Mouse (Mus musculus): Measurements from ENCODE around the gene Atg9a. TPM values are rescaled to one million over a fixed set of nuclear protein-coding genes. Genes with fewer than 3 reads are reported as not detected.

Gene Atg9a
- total RNA-seq, 1 experiment: 17.2 TPM

GRCm38 (mm10) chr1:75227653-75228052, 35.7 kb upstream of the Atg9a start:
- TF ChIP-seq MAFK (IDR thresholded peaks at IDR 0.05; ENCODE audit: insufficient read depth, low read depth, low read length) (no peak), HCFC1 (IDR thresholded peaks at IDR 0.05; ENCODE audit: borderline replicate concordance, insufficient read depth, low read length) (no peak), ZC3H11A (IDR thresholded peaks at IDR 0.05; ENCODE audit: borderline replicate concordance, low read depth, low read length) (no peak), CHD2 (IDR thresholded peaks at IDR 0.05; ENCODE audit: low read depth, low read length) (no peak), ZNF384 (IDR thresholded peaks at IDR 0.05; ENCODE audit: low read depth, low read length) (peak; percentile 98)
- Histone ChIP-seq H3K4me1 (ENCODE audit: control insufficient read depth in 2 of 2, insufficient read depth in 2 of 2, low read length in 2 of 2, poor library complexity in 1 of 2) (peaks cover 2 to 27% of the 10 kb centered on the region in 2 experiments), H3K9ac (ENCODE audit: insufficient read depth, low read depth, low read length, poor library complexity, severe bottlenecking) (no peak overlapping the region), H3K4me3 (ENCODE audit: insufficient read depth in 1 of 2, low read depth in 1 of 2, low read length in 2 of 2, poor library complexity in 1 of 2, severe bottlenecking in 1 of 2) (no peak overlapping the region), H3K27ac (ENCODE audit: insufficient read depth, low read depth, low read length, poor library complexity, severe bottlenecking) (peak overlapping the region; percentile 55; the same call in 1 of the 2 replicates), H3K9me3 (ENCODE audit: control insufficient read depth, insufficient read depth, low read depth, low read length) (no peaks in the 10 kb centered on the region), H3K36me3 (ENCODE audit: control insufficient read depth, insufficient read depth, low read length, poor library complexity, severe bottlenecking) (no peaks in the 10 kb centered on the region)
- DNase-seq (ENCODE audit: low read depth, low spot score): no peak
- in situ Hi-C loops (cut with MboI; ENCODE audit: low sequenced_read_pairs in 2 of 2, unreplicated experiment in 2 of 2): no loop called here

GRCm38 (mm10) chr1:75226138-75226537, 34.1 kb upstream of the Atg9a start:
- Histone ChIP-seq H3K4me1 (ENCODE audit: control insufficient read depth in 2 of 2, insufficient read depth in 2 of 2, low read length in 2 of 2, poor library complexity in 1 of 2) (peaks cover 3 to 29% of the 10 kb centered on the region in 2 experiments), H3K4me3 (ENCODE audit: insufficient read depth in 1 of 2, low read depth in 1 of 2, low read length in 2 of 2, poor library complexity in 1 of 2, severe bottlenecking in 1 of 2) (no peak overlapping the region), H3K9ac (ENCODE audit: insufficient read depth, low read depth, low read length, poor library complexity, severe bottlenecking) (no peak overlapping the region), H3K9me3 (ENCODE audit: control insufficient read depth, insufficient read depth, low read depth, low read length) (no peaks in the 10 kb centered on the region), H3K27ac (ENCODE audit: insufficient read depth, low read depth, low read length, poor library complexity, severe bottlenecking) (no peak overlapping the region), H3K36me3 (ENCODE audit: control insufficient read depth, insufficient read depth, low read length, poor library complexity, severe bottlenecking) (no peaks in the 10 kb centered on the region)
- TF ChIP-seq CHD2 (IDR thresholded peaks at IDR 0.05; ENCODE audit: low read depth, low read length) (no peak), ZNF384 (IDR thresholded peaks at IDR 0.05; ENCODE audit: low read depth, low read length) (no peak), ZC3H11A (IDR thresholded peaks at IDR 0.05; ENCODE audit: borderline replicate concordance, low read depth, low read length) (no peak)
- in situ Hi-C loops (cut with MboI; ENCODE audit: low sequenced_read_pairs in 2 of 2, unreplicated experiment in 2 of 2): no loop called here
- DNase-seq (ENCODE audit: low read depth, low spot score): no peak

- Histone ChIP-seq H3K9me3 (ENCODE audit: control insufficient read depth, insufficient read depth, low read depth, low read length) (no peaks in the 10 kb centered on the region), H3K27ac (ENCODE audit: insufficient read depth, low read depth, low read length, poor library complexity, severe bottlenecking) (no peak overlapping the region), H3K4me3 (ENCODE audit: insufficient read depth in 1 of 2, low read depth in 1 of 2, low read length in 2 of 2, poor library complexity in 1 of 2, severe bottlenecking in 1 of 2) (no peak overlapping the region), H3K4me1 (ENCODE audit: control insufficient read depth in 2 of 2, insufficient read depth in 2 of 2, low read length in 2 of 2, poor library complexity in 1 of 2) (peaks cover 5 to 29% of the 10 kb centered on the region in 2 experiments), H3K36me3 (ENCODE audit: control insufficient read depth, insufficient read depth, low read length, poor library complexity, severe bottlenecking) (no peaks in the 10 kb centered on the region), H3K9ac (ENCODE audit: insufficient read depth, low read depth, low read length, poor library complexity, severe bottlenecking) (no peak overlapping the region)
- in situ Hi-C loops (cut with MboI; ENCODE audit: low sequenced_read_pairs in 2 of 2, unreplicated experiment in 2 of 2): no loop called here
- no peak for DNase-seq (ENCODE audit: low read depth, low spot score)
- TF ChIP-seq CHD2 (IDR thresholded peaks at IDR 0.05; ENCODE audit: low read depth, low read length) (no peak), HCFC1 (IDR thresholded peaks at IDR 0.05; ENCODE audit: borderline replicate concordance, insufficient read depth, low read length) (no peak), MAFK (IDR thresholded peaks at IDR 0.05; ENCODE audit: insufficient read depth, low read depth, low read length) (no peak), ZC3H11A (IDR thresholded peaks at IDR 0.05; ENCODE audit: borderline replicate concordance, low read depth, low read length) (no peak), ZNF384 (IDR thresholded peaks at IDR 0.05; ENCODE audit: low read depth, low read length) (no peak)
These were observed 33.5 kb upstream of the Atg9a start for GRCm38 (mm10) chr1:75225473-75225872.

- H3K27ac ChIP-seq (ENCODE audit: insufficient read depth, low read depth, low read length, poor library complexity, severe bottlenecking): no peak overlapping the region
- H3K9me3 ChIP-seq (ENCODE audit: control insufficient read depth, insufficient read depth, low read depth, low read length): no peaks in the 10 kb centered on the region
- no peak overlapping the region for H3K9ac ChIP-seq (ENCODE audit: insufficient read depth, low read depth, low read length, poor library complexity, severe bottlenecking)
- peaks cover 9 to 30% of the 10 kb centered on the region in 2 experiments for H3K4me1 ChIP-seq (ENCODE audit: control insufficient read depth in 2 of 2, insufficient read depth in 2 of 2, low read length in 2 of 2, poor library complexity in 1 of 2)
- no peak for DNase-seq (ENCODE audit: low read depth, low spot score)
- H3K4me3 ChIP-seq (ENCODE audit: insufficient read depth in 1 of 2, low read depth in 1 of 2, low read length in 2 of 2, poor library complexity in 1 of 2, severe bottlenecking in 1 of 2): no peak overlapping the region
- H3K36me3 ChIP-seq (ENCODE audit: control insufficient read depth, insufficient read depth, low read length, poor library complexity, severe bottlenecking): no peaks in the 10 kb centered on the region
- TF ChIP-seq ZC3H11A (IDR thresholded peaks at IDR 0.05; ENCODE audit: borderline replicate concordance, low read depth, low read length) (no peak), ZNF384 (IDR thresholded peaks at IDR 0.05; ENCODE audit: low read depth, low read length) (no peak), CHD2 (IDR thresholded peaks at IDR 0.05; ENCODE audit: low read depth, low read length) (no peak), HCFC1 (IDR thresholded peaks at IDR 0.05; ENCODE audit: borderline replicate concordance, insufficient read depth, low read length) (no peak), MAFK (IDR thresholded peaks at IDR 0.05; ENCODE audit: insufficient read depth, low read depth, low read length) (no peak)
- in situ Hi-C loops (cut with MboI; ENCODE audit: low sequenced_read_pairs in 2 of 2, unreplicated experiment in 2 of 2): no loop called here
These were observed 31.5 kb upstream of the Atg9a start for GRCm38 (mm10) chr1:75223532-75223931.

- no peaks in the 10 kb centered on the region for H3K9me3 ChIP-seq (ENCODE audit: control insufficient read depth, insufficient read depth, low read depth, low read length)
- DNase-seq (ENCODE audit: low read depth, low spot score): no peak
- TF ChIP-seq HCFC1 (IDR thresholded peaks at IDR 0.05; ENCODE audit: borderline replicate concordance, insufficient read depth, low read length): no peak
- no peak for TF ChIP-seq ZC3H11A (IDR thresholded peaks at IDR 0.05; ENCODE audit: borderline replicate concordance, low read depth, low read length)
- no peak for TF ChIP-seq MAFK (IDR thresholded peaks at IDR 0.05; ENCODE audit: insufficient read depth, low read depth, low read length)
- TF ChIP-seq ZNF384 (IDR thresholded peaks at IDR 0.05; ENCODE audit: low read depth, low read length): no peak
- TF ChIP-seq CHD2 (IDR thresholded peaks at IDR 0.05; ENCODE audit: low read depth, low read length): no peak
- H3K4me1 ChIP-seq (ENCODE audit: control insufficient read depth in 2 of 2, insufficient read depth in 2 of 2, low read length in 2 of 2, poor library complexity in 1 of 2): peaks cover 10 to 31% of the 10 kb centered on the region in 2 experiments
- no peak overlapping the region for H3K27ac ChIP-seq (ENCODE audit: insufficient read depth, low read depth, low read length, poor library complexity, severe bottlenecking)
- H3K9ac ChIP-seq (ENCODE audit: insufficient read depth, low read depth, low read length, poor library complexity, severe bottlenecking): no peak overlapping the region
- in situ Hi-C loops (cut with MboI; ENCODE audit: low sequenced_read_pairs in 2 of 2, unreplicated experiment in 2 of 2): no loop called here
- no peaks in the 10 kb centered on the region for H3K36me3 ChIP-seq (ENCODE audit: control insufficient read depth, insufficient read depth, low read length, poor library complexity, severe bottlenecking)
- no peak overlapping the region for H3K4me3 ChIP-seq (ENCODE audit: insufficient read depth in 1 of 2, low read depth in 1 of 2, low read length in 2 of 2, poor library complexity in 1 of 2, severe bottlenecking in 1 of 2)
These were observed 30.9 kb upstream of the Atg9a start for GRCm38 (mm10) chr1:75222926-75223325.

Data from ES-E14 (cell line).